Mouse (Mus musculus): ENCODE data around the gene Gmppa.

The Gmppa gene

DNA sequence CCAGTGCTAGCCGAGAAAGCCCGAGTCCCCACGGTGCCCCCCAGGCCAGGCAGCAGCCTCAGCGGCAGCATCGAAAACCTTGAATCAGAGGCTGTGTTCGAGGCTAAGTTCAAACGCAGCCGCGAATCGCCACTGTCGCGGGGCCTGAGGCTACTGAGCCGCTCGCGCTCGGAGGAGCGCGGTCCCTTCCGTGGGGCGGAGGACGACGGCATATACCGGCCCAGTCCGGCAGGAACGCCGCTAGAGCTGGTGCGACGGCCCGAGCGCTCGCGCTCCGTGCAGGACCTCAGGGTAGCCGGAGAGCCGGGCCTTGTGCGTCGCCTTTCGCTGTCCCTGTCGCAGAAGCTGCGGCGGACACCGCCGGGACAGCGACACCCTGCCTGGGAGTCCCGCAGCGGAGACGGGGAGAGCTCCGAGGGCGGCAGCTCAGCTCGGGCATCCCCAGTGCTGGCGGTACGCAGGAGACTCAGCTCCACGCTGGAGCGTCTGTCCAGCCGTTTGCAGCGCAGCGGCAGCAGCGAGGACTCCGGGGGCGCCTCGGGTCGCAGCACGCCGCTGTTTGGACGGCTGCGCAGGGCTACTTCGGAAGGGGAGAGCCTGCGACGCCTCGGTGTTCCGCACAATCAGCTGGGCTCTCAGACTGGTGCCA lies 12.8 kb upstream of the Gmppa start:
- peak; percentile 59 for DNase-seq (ENCODE audit: low read depth, low spot score)

DNA sequence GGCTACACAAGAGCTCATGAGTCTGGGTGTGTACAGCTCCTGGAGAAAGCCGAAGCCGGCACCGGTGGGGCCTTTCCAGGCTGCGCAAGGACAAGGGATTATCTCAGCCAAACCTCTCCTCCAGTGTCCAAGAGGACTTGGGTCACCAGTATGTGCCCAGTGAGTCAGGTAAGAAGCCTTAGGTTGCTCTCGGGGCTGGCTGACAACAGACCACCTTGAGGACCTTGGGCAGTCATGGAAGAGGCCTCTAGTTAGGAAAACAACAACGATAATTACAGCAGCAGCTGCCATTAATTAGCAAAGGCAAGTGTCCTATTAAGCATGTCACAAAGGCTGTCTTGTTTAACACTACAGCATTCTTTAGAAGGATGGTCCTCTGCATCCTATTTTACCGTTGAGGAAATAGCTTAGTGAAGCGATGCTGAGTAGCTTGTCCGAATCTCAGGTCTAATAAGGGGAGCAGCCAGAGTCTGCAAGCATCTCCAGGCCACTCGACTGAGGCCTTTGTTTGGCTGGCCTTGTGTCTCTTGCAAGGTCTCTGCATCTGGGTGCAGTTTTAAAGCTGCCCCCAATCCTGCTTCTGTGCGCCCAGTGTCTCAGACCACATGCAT lies 11.8 kb upstream of the Gmppa start:
- DNase-seq (ENCODE audit: low read depth, low spot score) = no peak

- peak; percentile 90 for DNase-seq (ENCODE audit: low read depth, low spot score)
Measured at GRCm38 (mm10) chr1:75425796-75426471, 9.8 kb upstream of the Gmppa start.

DNA sequence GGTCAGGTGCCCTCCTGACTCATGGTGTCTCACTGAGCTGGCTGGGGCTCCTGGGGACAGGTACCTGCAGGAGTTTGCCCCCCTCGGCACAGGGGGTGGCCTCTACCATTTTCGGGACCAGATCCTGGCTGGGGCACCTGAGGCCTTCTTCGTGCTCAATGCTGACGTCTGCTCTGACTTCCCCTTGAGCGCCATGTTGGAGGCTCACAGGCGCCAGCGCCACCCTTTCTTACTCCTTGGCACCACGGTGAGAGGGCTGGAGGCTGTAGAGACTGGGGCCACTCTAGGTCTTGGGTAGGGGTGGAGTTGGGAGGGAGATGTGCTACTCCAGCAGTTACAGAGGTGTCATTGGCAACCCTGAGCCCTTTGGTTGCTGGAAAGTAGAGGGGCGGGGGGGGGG lies 3.1 kb downstream of the Gmppa start:
- no peak for DNase-seq (ENCODE audit: low read depth, low spot score)

DNA sequence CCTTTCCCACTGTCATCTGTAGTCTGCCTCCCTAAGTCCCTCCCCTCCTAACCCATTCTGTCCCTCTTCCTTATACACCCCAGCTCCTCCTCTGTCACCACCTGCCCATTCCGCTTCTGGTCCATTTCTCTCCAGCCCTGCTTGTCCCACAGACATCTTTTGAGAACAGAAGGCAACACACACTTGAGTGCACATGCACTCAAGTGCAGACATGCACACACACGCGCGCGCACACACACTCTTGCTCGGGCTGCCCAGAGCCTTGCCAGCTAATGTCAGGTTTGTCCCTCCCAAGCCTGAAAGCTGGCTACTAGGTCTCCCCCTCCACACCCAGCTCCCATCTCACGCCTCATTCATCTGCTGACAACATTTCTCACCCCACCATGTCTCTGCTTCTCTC lies 4.9 kb downstream of the Gmppa start:
- no peak for DNase-seq (ENCODE audit: low read depth, low spot score)

DNA sequence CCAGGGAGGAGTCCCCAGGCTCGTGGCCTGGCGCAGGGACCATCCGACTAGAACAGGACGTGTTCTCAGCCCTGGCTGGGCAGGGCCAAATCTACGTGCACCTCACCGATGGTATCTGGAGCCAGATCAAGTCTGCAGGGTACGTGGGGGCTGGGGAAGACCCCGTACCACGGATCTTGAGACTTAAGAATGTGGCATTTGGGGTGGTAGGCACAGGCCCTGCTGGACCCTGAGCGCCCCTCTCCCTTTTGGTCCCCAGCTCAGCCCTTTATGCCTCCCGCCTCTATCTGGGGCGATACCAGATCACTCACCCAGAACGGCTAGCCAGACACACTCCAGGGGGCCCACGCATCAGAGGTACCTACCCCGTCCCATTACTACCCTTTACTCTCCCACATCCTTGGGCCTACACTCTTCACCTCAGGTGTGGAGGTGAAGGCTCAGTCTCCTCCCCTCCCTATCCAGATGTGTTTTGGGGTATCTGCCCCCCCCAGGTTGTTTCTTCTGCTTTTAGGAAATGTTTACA lies 5.8 kb downstream of the Gmppa start:
- DNase-seq (ENCODE audit: low read depth, low spot score) = no peak

DNA sequence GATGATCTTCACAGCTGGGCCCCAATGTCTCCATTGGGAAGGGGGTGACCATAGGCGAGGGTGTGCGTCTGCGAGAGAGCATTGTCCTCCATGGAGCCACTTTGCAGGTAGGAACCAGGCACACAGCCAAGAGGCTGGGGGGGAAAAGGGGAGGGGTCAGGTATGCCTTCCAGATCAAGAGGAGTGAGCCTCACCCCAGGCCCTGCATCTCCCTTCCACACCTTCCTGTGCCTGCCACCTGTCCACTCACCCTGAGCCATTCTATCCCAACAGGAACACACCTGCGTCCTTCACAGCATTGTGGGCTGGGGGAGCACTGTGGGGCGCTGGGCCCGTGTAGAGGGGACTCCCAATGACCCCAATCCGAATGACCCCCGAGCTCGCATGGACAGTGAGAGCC lies 6.4 kb downstream of the Gmppa start:
- no peak for DNase-seq (ENCODE audit: low read depth, low spot score)

DNA sequence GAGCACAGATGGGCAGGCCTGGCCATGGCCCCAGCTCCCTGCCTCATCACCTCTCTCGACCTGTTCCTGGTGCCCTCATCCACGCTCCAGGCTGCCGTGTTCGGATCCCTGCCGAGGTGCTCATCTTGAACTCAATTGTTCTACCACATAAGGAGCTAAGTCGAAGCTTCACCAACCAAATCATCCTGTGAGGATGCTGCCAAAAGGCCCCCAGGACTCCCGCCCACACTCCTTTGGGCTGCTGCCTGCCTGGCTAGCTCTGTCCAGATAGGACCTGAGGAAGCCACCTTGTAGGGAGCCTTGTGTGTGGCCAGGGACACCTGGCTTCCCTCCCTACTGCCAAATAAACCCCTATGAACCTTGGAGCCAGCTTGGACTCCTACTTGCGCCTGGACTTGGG lies 7.1 kb downstream of the Gmppa start:
- DNase-seq (ENCODE audit: low read depth, low spot score) = no peak

DNA sequence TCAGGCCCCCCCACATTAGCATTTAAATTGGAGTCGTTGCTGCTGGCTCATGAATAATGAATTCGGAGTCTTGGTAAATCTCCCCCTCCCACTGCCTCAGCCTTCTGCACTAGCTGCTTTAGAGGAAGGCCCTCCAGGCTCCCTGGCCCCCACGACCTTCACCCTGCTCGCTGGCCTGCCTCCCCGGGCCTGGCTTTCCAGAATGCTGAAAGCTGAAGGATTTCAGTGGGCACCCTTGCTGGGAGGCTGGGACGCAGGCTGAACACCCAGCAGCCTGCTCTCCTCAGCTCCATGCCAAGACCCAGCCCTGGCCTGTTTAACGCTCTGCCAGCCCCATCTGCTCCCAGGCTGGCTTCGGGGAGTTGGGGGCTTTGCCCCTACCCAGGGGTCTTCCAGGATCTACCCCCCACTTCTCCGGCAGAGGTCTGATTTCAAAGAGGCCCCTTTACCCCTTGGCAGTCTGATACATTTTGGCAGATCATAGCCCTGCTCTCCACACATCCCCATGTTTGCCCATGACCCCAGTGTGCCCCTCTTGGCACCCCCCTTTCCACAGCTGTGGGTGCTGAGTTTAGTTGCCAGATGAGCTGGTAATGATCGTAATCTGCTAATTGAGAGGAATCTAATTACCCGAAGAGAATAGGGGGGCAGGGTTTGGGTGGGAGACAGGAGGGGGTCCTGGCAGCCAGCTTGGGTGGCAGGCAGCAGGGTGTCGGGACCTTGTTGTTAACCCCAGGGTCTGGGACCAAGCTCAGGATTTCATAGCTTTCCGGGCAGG lies 7.7 kb downstream of the Gmppa start:
- peak; percentile 42 for DNase-seq (ENCODE audit: low read depth, low spot score)

DNA sequence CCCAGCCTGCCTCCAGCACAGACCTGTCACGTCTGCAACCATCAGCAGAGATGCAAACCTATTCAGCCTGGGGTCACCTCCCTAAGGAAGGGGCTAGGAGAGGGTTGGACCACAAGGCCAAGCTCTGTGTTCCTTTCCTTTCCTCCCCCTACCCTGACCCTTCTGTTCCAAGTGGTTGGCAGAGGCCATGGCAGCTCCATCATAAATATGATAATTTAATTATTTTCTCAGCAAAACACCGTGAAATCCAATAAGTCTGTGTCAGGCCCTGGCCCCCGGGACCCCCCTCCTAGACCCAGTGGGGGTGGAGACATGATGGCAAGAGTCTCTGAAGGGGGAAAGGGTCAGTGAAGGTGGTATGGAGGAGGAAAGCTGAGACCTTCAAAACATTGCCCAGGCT lies 8.5 kb downstream of the Gmppa start:
- DNase-seq (ENCODE audit: low read depth, low spot score) = no peak

DNA sequence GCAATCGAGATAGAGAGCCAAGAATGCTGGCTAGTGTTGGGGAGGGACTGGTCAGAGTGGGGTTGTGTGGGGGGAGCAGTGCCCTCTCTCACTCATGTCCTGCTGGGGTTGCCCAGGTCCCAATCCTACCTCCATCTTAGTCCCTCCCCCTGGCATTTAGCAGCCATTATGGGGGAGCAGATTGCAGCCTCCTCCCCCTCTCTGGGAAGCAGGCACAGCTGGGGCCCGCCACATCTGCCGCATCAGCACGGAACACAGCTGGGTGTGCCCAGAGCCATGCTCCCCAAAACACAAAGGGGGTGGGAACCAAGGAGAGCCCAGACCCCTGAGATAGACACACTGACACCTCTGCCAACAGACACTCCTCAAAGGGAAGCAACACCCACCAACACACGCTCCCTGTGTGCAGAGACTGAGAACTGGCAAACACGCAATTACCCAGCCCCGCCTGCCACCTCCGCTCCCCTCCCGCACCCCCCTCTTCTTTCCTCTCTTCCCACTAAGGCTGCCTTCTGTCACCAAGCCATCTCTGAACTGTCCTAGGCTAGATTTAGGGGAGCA lies 9.5 kb downstream of the Gmppa start:
- no peak for DNase-seq (ENCODE audit: low read depth, low spot score)

DNA sequence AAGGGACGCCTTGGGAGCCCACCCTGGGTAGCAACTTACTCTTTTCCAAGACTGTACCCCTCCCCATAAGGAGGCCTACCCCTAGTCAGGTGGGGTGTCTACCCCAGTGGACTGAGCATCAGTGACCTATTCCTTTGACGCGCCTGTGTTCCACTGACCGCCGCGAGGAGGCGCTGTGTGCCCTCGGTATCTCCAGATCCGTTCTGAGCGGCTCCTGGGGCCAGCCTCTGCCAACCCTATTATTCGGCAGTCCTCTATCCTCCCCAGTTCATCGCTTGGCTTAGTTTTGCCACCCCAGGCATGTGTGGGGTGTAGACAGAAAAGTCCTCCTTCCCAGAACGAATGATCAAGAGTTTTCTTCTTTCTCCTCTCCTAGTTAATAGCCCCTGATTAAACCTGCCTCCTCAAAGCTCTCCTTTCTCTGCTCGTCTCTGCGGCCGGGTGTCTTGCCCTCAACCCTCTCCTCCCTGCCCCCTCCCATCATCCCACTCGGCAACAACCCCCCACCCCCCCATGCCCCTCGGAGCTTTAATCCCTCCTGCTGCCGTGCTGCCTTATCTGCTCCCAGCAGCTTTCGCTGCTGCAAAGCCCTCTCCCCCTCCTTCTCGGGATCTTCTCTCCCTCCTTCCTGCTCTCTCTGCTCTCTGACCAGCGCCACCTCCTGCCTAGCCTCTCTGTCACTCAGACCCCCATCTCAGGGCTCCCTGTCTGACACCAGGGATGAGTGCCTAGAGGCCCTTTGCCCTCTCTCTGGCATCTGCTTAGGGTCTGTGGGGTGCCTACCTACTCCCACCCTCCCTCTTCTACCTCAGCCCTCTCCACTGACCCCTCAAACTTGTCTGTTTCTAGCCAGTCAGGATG lies 10.3 kb downstream of the Gmppa start:
- peak; percentile 71 for DNase-seq (ENCODE audit: low read depth, low spot score)

DNA sequence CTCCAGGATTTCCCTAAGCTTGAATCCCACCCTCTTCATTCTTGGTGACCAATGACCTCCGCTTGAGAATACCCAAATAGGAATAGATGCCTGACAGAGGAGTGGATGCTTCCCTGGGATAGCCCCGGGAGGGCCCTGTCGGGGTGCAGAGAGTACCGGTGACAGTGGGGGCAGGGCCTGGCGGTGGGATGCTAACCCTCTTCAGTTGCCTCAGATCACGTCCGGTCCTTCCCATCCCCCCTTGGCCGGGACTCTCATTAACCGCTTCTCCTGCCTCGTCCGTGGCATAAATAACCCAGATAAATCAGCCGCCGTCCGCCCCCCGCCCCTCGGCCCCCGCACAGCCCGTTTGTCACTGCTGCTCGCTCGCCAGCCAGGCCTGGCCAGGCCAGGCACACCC lies 10.9 kb downstream of the Gmppa start:
- no peak for DNase-seq (ENCODE audit: low read depth, low spot score)

DNA sequence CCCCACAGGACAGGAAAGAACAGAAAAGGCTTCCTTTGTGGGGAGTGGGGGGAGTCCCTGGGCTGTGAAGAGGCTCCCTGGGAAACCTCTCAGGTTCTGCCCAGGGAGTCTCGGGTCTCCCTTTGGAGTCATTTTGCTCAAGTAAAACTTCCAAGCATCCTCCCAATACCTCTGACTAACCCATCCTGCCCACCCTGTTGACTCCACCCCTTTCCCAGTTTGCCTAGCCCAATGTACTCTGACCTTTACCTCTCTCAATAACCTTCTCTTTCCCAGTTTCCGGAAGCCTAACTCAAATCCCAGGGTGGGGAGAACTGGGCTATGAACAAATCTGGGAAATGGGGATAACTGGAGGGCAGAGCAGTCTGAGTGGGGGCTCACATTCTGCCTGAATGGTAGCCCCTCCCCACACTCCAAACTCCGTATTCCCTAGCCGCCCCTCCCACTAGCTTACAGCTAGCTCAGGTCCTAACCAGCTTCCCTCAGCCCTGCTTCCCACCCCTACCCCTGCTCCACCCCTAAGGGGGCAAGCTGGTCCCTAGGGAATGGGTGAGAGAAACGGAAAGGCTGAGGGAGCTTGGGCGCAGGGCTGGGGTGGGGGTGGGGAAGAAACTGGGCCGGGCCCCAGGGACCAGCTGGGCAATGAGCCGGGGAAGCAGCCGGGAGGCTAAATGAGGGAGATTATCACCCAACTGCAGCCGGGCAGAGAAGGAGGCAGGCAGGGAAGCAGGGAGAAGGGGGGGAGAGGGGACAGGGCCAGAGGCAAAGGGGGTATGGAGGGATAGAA lies 11.7 kb downstream of the Gmppa start:
- peak; percentile 75 for DNase-seq (ENCODE audit: low read depth, low spot score)

GRCm38 (mm10) chr1:75448052-75448431 lies 12.3 kb downstream of the Gmppa start:
- DNase-seq (ENCODE audit: low read depth, low spot score) = no peak

DNA sequence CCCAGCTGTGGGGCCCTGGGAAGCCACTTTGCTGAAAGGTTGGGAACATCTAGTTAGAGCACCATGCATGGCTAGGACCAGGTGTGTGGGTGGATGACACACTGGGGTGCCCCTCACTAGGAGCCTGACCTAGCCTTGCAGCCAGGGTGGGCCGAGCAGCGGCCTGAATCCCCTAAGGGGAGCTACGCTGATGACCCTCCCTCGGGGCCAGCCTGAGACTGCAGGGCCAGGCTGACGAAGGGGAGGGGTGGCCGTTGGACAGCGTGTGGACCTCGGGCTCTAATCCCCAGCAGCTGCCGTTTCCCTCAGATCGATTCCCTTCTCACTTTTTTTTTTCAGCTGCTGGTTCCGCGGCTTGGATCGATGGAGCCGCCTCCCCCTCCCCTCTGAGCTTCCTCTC lies 13.2 kb downstream of the Gmppa start:
- DNase-seq (ENCODE audit: low read depth, low spot score) = no peak

- DNase-seq (ENCODE audit: low read depth, low spot score) = no peak
Measured at GRCm38 (mm10) chr1:75449377-75450135, 13.8 kb downstream of the Gmppa start.

DNA sequence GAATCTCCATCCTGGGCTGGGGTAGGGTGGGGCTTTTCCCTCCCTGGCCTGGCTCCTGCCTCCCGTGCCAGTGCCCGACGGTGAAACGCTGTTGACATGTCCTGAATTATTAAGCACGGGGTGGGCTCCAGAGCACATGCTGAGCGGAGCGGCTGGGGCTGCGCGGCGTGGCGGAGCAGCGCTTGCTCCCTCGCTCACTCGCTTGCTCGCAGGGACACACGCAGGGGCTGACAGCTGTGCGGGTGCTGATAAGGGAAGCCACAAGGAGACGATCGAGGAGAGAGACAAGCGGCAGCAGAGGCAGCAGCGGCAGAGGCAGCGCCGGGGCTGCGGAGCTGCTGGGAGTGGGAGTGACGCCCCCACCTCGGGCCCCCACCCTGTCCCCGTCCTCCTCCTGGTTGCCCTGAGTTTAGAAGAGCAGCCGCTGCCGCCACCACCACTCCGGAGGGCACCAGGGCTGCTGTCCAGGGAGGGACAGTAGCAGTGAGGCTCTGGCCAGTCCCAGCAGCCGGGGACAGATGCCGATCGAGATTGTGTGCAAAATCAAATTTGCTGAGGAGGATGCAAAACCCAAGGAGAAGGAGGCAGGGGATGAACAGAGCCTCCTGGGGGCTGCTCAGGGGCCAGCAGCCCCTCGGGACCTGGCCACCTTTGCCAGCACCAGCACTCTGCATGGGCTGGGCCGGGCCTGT lies 14.7 kb downstream of the Gmppa start, which contains the start of gene Asic4:
Gene Asic4 (plus strand): TSS at position 123 of the 692 bp plus-strand sequence.
- DNase-seq (ENCODE audit: low read depth, low spot score) = no peak

GRCm38 (mm10) chr1:75451900-75452299 lies 16.2 kb downstream of the Gmppa start:
- DNase-seq (ENCODE audit: low read depth, low spot score) = no peak
